Mouse (Mus musculus) brain, embryonic 14.5 days (tissue): Measurements from ENCODE around the gene Cnfn.

Experiments used
- CTCF ChIP-seq: fragments of 200-500 bp; IDR thresholded peaks from 2 replicates; pipeline ENCODE4 v1.5.1; 2012; ENCODE audit warnings: inconsistent platforms, mild to moderate bottlenecking, moderate library complexity, borderline replicate concordance; ENCODE audit not compliant: insufficient read depth, insufficient read length; ENCODE audit errors: extremely low read depth
- POLR2A ChIP-seq: fragments of 200-500 bp; IDR thresholded peaks from 2 replicates; pipeline ENCODE4 v1.6.1; 2012; ENCODE audit warnings: mild to moderate bottlenecking, inconsistent platforms, borderline replicate concordance; ENCODE audit not compliant: poor library complexity, insufficient read depth, insufficient read length, severe bottlenecking; ENCODE audit errors: extremely low read depth

- TF ChIP-seq CTCF: no peak
- TF ChIP-seq POLR2A: no peak
Observed at GRCm38 (mm10) chr7:25401986-25402385, 32.5 kb upstream of the Cnfn start.
